Mouse (Mus musculus) frontal cortex, postnatal 25 days (tissue): ENCODE results near the gene Dglucy.
"Not testable (repeated sequence)": the region's sequence is repeated elsewhere in the genome, so short reads cannot be mapped to it uniquely, and the experiment has no call there.

Experiments
- DNase-seq, 2 experiments: peaks; one replicate each; pipeline ENCODE4 v3.0.0; 2022; ENCODE audit warnings: low spot score in 2 of 2

The Dglucy gene

DNA sequence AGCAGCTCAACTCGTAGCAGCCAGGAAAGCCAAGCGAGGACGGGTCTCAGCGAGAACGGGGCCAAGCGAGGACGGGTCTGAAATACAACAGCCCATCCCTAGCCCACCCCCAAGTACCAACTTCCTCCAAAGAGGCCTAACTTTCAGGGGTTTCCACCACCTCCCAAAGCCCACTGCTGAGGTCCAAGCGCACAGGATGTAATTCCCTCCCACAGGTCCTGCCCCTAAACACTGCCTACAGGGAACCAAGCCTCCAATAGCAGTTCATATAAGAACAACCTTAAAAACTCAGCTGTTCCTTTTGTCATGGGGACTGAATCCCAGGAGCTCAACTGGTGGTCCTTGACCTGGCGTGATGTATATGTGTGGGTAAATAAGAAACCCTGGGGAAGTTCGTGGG lies 1.6 kb downstream of the Dglucy start:
- no peak for DNase-seq

- DNase-seq = no peak
Measured at GRCm38 (mm10) chr12:100781428-100782120, 2.7 kb downstream of the Dglucy start.

GRCm38 (mm10) chr12:100784152-100784551 lies 5.3 kb downstream of the Dglucy start:
- DNase-seq = no peak

- DNase-seq = no peak
Measured at GRCm38 (mm10) chr12:100785344-100785743, 6.5 kb downstream of the Dglucy start.

DNA sequence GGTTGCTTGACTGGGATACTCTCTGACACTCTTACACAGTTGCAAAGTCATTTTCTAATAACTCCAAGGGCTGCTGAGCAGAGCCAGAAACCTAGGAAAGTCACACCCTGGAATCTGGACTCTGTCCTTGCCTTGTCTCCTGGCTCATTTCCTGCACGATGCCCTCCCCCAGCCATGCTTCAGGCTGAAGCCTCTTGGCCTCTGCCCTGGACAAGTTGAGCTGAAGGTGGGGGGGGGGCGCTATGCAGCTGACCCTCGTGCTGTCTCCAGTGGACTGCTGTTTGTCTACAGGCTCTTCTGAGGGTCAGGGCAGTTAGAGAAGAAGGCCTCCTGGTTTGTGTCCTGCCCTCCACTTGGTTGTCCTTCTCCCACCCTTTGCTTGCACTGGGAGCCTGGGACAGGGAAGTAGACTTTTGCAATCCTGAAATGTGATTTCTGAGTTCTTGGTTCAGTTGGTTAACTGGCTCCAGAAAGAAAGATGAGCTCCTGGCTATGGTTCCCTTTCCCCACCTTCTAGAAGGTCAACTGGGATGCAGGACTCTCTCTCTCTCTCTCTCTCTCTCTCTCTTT lies 11.2 kb downstream of the Dglucy start:
- no peak for DNase-seq

- no peak for DNase-seq
Measured at GRCm38 (mm10) chr12:100791425-100791824, 12.6 kb downstream of the Dglucy start.

DNA sequence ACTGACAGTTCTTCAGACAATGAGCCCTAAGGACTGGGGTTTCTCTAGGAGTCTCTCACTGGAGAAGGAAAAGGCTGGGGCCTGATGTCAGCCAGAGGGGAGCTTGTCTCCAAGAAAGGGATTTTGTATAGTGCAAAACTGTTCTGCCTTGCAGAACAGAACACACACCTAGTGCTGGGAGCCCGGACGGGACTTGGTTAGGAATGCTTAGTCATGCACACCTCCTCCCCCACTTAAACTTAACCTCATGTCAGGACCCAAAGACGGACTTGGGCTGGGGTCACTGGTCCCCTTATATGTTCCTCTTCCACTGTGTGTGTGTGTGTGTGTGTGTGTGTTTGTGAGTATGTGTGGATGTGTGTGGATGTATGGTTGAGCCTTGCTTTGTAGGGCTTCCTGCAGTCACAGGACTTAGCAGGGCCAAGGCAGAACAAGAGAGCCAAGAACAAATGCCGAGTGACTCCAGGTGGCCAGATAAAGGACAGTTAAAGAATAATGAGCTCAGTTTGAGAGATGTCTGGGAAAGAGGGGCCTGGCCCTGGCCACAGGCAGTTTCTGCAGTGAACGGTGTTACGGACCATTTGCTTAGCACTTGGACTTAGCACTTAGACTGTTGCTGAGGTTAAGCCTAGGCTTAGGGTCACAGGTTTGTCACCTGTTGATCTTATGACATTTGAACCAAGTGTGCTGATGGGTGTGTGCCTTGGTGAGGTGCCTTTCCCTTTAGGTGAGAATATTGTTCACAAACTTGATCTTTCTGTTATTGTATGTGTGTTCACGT lies 15.8 kb downstream of the Dglucy start:
- DNase-seq = no peak

DNA sequence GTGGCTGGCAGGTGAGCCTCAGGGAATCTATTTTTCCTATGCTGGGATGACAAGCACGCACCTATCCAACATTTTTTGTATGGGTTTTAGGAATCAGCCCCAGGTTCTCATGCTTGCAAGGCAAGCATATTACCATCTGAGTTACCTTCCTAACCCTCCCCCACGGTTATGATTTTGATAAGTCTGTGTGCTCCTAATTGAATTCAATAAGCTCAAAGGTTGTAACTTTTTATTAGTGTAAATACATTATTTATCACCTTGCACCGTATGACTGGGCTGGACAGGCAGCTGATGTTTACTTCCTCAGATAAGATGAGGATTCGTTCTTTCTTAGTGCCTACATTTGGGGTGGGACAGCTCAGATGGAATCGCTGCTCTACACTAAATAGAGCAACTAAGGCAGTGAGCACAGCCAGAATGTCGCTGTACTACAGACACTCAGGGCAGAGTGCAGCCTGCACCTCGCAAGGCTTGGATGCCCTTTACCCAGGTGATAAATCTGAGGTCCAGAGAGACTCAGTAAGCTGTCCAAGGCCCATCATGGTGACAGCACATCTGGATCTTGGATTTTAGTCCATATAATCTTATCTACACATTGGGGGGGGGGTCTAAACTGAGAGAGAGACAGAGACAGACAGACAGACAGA lies 16.7 kb downstream of the Dglucy start:
- DNase-seq = no peak

DNA sequence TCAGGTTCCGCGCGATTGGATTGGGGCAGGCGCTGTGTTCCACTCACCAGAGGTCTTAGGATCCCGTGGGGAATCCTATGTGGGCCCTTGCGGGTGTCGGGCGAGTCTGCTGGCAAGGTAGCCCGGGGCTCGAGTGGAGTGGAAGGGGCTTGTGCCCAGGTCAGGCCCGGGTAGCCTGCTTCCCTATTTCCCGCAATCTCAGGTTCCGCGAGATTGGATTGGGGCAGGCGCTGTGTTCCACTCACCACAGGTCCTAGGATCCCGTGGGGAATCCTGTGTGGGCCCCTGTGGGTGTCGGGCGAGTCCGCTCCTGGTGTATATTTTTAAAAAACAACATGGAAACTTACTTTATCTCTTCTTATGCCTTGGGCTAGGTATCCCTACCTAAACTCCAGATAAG lies 24.5 kb downstream of the Dglucy start:
- DNase-seq = not testable (repeated sequence)

GRCm38 (mm10) chr12:100807280-100807679 lies 28.4 kb downstream of the Dglucy start:
- DNase-seq = no peak

- peak in 1 of 2 experiments; percentile 14 for DNase-seq
Measured at GRCm38 (mm10) chr12:100808609-100809280, 29.9 kb downstream of the Dglucy start.

- no peak for DNase-seq
Measured at GRCm38 (mm10) chr12:100810542-100810941, 31.7 kb downstream of the Dglucy start.

GRCm38 (mm10) chr12:100813901-100814300 lies 35.0 kb downstream of the Dglucy start:
- DNase-seq = no peak

DNA sequence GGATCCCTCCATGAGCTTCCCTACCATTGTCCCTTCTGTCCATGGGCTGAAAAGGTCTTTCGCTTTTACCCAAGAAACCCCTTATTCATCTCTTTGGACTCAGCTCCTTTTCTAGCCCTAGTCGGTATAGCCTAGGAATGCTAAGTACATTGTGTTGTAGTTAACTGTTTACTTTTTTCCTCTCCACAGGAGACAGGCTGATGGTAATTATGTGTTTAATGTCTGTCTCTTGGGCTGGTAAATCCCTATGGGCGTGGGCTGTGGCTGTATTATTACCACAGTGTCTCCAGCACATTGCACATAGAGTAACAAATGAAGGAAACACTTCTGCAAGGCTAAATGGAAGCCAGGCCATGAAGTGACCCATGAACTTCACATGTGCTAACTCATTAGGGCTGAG lies 35.8 kb downstream of the Dglucy start:
- no peak for DNase-seq

DNA sequence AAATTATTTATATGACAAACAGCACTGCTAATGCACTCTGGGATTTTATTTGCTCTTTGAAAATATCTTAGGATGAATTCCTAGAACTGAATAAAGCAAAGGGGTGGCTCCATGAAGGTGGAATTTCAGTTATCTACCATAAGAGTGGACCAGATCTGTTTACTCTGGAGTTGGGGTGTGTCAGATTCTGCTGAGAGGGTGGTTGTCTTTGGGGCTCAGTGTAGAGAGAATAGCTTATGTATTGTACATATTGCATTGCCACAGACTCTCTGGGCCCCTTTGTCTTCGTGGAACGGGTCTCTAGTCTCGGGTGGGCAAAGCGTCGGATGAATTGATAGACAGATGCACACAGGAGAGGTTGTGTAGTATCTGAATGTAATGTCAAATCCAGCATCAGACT lies 38.0 kb downstream of the Dglucy start:
- DNase-seq = no peak

GRCm38 (mm10) chr12:100819965-100820364 lies 41.1 kb downstream of the Dglucy start:
- DNase-seq = no peak

DNA sequence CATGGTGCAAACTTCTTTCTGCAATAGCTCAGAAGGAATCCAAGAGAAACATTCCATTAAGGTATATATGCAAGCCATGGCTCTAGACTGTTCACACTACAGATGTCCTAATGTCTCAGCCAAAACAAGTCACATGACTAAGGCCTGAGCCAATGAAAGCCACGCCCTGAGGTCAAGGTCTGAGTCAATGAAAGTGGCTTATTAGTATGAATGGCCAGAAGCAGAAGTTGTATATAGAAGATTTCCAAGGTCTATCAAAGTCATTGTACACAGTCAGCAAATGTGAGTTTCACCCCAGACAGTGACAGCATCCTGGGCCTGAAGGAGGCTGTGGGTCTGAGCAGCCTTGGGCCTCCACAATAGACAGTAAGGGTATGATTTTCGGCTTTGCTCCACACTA lies 52.2 kb downstream of the Dglucy start:
- DNase-seq = no peak

DNA sequence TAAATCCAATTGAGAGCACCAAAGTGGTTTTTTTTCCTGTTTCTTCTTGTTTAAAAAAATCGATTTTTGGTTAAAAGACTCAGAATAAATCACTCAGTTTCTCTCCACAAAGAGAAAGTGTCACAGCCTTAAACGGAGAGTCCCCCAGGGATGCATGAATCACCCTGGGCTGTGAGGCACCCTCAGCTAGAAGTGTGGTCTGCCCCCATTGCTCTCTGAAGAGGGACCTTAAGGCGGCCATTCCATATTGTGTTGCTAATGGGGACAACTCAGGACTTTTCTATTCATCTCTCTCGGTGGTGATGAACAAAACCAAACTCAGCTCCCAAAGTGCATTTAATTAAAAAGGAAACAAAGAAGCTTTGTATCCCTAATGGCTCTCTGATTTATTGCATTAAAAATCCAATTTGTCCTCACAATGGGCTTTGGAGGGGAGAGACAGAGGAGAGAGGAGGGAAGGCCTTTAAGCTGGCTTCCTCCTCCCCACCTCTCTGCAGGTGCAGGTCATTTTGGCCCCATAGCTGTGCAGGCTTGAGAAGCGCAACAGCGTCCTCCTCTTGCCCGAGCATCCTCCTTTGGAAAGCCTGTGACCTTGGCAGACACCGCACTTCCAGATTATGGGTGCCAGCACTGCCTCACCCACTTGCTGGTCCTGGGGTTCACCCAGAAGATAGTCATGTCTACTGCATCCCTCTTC lies 52.9 kb downstream of the Dglucy start:
- no peak for DNase-seq

- no peak for DNase-seq
Measured at GRCm38 (mm10) chr12:100837208-100837607, 58.4 kb downstream of the Dglucy start.

GRCm38 (mm10) chr12:100839079-100839600 lies 60.3 kb downstream of the Dglucy start:
- no peak for DNase-seq

DNA sequence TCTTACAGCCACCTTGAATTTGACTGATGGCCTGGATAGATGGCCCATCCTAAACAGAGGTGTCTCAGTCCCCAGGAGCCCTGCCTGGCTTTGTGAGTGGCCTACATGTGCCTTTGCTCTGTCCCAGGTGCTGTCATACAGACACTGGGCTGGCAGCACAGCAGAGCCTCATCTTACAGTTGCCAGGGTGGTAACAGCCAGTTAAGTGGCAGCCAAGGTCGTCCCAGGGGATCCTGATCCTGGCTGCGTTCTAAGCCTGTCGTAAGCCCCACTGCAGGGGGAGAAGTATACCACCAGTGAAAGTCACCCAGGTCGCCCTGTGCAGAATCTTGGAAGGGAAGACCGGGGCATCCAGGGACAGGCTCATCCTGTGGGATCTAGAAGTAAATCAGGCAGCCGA lies 61.1 kb downstream of the Dglucy start:
- DNase-seq = no peak
